Mouse (Mus musculus) forebrain, embryonic 10.5 days (tissue): Measurements from ENCODE around the gene Txn2. TPM values are rescaled to one million over a fixed set of nuclear protein-coding genes. Genes with fewer than 3 reads are reported as not detected.
A peak's percentile ranks its signal among the peaks of the same experiment; 100 is the strongest.

Source experiments
- DNase-seq: peaks from one replicate; pipeline ENCODE4 v3.0.0-alpha.2; 2017; ENCODE audit warnings: low spot score; ENCODE audit errors: extremely low spot score
- H3K27ac ChIP-seq: fragments of 300-500 bp; sonication (generic); 2 replicates; pipeline ENCODE4 v1.5.1; 2016; ENCODE audit warnings: mild to moderate bottlenecking
- H3K27me3 ChIP-seq: fragments of 300-500 bp; sonication (generic); 2 replicates; pipeline ENCODE4 v1.6.1; 2016; ENCODE audit warnings: mild to moderate bottlenecking; ENCODE audit not compliant: poor library complexity, severe bottlenecking
- H3K36me3 ChIP-seq: fragments of 300-500 bp; sonication (generic); replicated peaks from 2 replicates; pipeline ENCODE4 v1.6.1; 2016; ENCODE audit warnings: mild to moderate bottlenecking, moderate library complexity
- H3K4me1 ChIP-seq: fragments of 300-500 bp; sonication (generic); 2 replicates; pipeline ENCODE4 v1.6.1; 2016
- H3K4me3 ChIP-seq: fragments of 300-500 bp; sonication (generic); 2 replicates; pipeline ENCODE4 v1.5.1; 2016; ENCODE audit warnings: mild to moderate bottlenecking, moderate library complexity
- H3K9me3 ChIP-seq: fragments of 300-500 bp; sonication (generic); 2 replicates; pipeline ENCODE4 v1.6.1; 2016; ENCODE audit warnings: mild to moderate bottlenecking, moderate library complexity
- WGBS: fragments of 180-500 bp; shearing (Covaris S2); methylation state at CpG from one replicate; pipeline ENCODE4 v1.1.7; 2016; 5-methylcytosine and 5-hydroxymethylcytosine counted together
- polyA plus RNA-seq: library from polyadenylated mRNA; unstranded; fragments of >200 nt; fragmentation: Nextera tagmentation; extraction: Ambion mirVana; gene quantifications from 2 replicates; pipeline ENCODE4 v1.2.1, GENCODE M21; 2016

Gene Txn2
- polyA plus RNA-seq, 1 experiment from 2014 or later: 291 TPM

DNA sequence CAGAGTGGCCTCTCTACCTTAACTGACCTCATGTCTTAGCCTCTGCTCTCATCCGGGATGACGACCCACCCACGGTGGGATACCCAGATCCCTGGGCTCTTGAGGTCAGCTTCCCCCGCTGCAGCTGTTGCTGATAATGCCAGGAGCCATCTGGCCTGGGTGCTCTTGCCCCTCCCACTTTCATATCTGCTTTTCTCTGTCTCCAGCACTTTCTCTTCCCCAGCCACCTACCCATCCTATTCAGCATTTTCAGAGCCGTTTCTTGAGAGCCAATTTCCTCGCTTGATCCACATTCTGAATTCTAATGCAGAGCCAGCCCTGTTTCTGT lies 2.8 kb upstream of the Txn2 start:
- Histone ChIP-seq H3K27me3 (peaks cover 7% of the 10 kb centered on the region; the same call in 1 of the 2 replicates), H3K36me3 (peaks cover 7% of the 10 kb centered on the region), H3K4me3 (no peak overlapping the region), H3K4me1 (peaks cover 43% of the 10 kb centered on the region), H3K9me3 (no peaks in the 10 kb centered on the region), H3K27ac (no peak overlapping the region)
- WGBS: 82% methylated on average over 6 of the region's 6 CpGs
- no peak for DNase-seq

DNA sequence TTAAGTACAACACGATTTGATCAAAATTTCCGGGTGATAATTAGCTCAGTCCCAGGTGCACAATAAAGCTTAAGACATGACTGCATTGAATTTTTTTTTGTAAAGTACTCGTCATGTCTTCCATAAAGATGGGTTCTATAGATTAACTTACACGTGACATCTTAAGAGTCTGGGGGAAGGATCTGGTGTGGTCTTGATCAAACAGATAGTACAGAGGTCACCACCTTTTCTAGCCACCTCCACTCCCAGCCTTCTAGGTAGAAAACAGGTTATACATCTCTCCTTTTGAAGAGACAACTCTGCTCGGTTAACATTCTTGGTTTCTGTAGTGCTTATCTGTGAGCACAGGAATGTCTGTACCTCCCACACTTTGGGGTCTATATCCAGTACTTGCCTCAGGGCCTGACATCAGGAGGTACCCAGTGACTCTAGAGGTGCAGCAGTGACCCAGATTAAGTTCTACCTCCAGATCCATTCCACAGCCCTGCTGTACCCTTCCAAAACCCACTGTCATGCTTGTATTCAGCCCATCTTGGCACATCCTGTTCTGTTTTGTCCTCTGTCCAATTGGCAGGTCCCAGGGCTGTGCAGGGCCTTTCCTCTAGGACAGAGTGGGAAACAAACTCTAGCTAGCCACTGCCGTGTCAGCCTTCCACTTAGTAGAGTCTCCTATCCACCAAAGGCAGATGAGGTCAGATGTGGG lies 2.3 kb upstream of the Txn2 start:
- WGBS: 85% methylated on average over 6 of the region's 6 CpGs
- Histone ChIP-seq H3K36me3 (peaks cover 13% of the 10 kb centered on the region), H3K27ac (no peak overlapping the region), H3K27me3 (peaks cover 7% of the 10 kb centered on the region; the same call in 1 of the 2 replicates), H3K4me3 (no peak overlapping the region), H3K9me3 (no peaks in the 10 kb centered on the region), H3K4me1 (peaks cover 45% of the 10 kb centered on the region)
- no peak for DNase-seq

DNA sequence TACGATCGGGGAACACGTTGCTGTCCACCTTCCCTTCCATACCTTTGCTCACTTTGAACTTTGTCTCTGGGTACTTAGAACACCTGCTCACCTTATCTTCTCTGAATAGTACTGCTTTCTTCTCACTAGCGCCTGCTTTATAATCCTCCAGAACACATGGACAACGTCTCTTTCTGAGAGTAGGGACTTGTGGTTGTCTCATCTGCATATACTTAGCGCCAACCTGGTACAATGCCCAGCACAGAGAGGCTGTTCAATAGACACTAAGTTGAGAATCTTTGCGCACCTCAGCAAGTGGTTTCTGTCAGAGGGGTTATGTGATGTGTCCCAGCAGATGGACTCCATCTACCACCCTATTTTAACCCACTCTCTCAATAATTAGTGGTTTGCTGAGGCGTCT lies 998 bp upstream of the Txn2 start:
- no peak for DNase-seq
- Histone ChIP-seq H3K27me3 (peaks cover 3% of the 10 kb centered on the region; the same call in 1 of the 2 replicates), H3K9me3 (no peaks in the 10 kb centered on the region), H3K27ac (peak overlapping the region; percentile 91), H3K4me3 (peak overlapping the region; percentile 81), H3K4me1 (peaks cover 45% of the 10 kb centered on the region), H3K36me3 (peaks cover 25% of the 10 kb centered on the region)
- whole genome bisulfite sequencing: 62% methylated on average over 8 of the region's 8 CpGs

DNA sequence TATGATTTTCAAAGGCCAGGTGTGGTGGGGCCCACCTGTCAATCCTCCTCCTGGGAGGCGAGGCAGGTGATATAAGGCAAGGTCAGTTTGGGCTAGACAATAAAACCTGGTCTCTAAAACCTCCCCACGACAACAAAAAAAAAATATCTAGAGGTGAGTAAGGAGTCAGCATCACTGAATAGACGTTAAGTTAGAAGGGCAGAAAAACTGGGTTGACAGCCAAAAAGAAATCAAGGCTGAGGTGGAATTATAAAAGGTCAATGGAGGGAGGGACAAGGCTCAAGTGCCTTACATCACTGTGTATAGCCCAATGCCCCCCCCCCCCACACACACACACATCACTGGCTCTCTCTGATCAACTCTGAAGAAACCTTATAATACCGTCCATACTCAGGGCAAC lies 715 bp downstream of the Txn2 start:
- WGBS: 28% methylated on average over 4 of the region's 4 CpGs
- Histone ChIP-seq H3K9me3 (no peaks in the 10 kb centered on the region), H3K36me3 (peaks cover 42% of the 10 kb centered on the region), H3K27ac (peak overlapping the region; percentile 91), H3K4me3 (peak overlapping the region; percentile 81), H3K4me1 (peaks cover 33% of the 10 kb centered on the region), H3K27me3 (no peaks in the 10 kb centered on the region)
- no peak for DNase-seq

DNA sequence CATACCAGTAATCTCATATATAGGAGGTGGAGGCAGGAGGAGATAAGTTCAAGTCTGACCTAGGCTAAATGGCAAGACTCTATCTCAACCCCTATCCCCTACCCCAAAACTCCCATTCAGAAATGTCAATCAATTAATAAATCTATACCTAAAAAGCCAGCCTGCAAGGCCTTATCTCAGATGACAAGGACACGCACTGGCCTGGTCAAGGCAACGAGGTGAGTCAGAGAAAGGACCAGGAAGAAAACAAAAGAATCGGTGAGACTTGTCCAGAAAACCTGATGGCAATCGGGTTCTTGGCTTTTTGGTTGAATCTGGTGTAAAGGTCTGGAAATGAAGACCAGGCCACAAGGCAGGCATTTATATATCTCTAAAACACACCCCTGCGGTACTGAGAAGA lies 1.9 kb downstream of the Txn2 start:
- WGBS: 93% methylated on average over 5 of the region's 5 CpGs
- peaks cover 53% of the 10 kb centered on the region for H3K36me3 ChIP-seq
- peaks cover 33% of the 10 kb centered on the region for H3K4me1 ChIP-seq
- DNase-seq: no peak
- H3K9me3 ChIP-seq: no peaks in the 10 kb centered on the region
- 0 out of 2 replicates have a peak overlapping the region, but pooled peaks have one; percentile 3 for H3K4me3 ChIP-seq
- H3K27me3 ChIP-seq: no peaks in the 10 kb centered on the region
- no peak overlapping the region for H3K27ac ChIP-seq

DNA sequence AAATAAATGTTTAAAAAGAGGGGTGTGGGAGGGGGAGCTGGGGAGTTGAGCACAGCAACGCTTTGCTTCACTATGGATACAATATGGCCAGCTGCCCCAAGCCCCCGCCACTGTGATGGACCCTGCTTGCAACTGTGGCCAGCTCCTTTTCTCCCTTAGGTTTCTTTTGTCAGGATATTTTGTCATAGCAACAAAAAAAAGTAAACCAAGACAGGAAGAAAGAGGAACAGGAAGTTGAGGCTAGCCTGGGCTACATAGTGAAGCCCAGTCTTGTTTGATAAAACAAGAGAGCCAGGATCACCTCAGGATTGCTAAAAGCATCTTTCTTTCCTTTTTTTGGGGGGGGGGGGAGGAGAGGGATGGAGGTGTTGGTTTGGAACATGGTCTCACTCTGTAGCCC lies 3.6 kb downstream of the Txn2 start:
- Histone ChIP-seq H3K4me3 (no peak overlapping the region), H3K27ac (no peak overlapping the region), H3K27me3 (no peaks in the 10 kb centered on the region), H3K36me3 (peaks cover 70% of the 10 kb centered on the region), H3K4me1 (peaks cover 29% of the 10 kb centered on the region), H3K9me3 (no peaks in the 10 kb centered on the region)
- no peak for DNase-seq
- WGBS: 95% methylated on average over 2 of the region's 2 CpGs

DNA sequence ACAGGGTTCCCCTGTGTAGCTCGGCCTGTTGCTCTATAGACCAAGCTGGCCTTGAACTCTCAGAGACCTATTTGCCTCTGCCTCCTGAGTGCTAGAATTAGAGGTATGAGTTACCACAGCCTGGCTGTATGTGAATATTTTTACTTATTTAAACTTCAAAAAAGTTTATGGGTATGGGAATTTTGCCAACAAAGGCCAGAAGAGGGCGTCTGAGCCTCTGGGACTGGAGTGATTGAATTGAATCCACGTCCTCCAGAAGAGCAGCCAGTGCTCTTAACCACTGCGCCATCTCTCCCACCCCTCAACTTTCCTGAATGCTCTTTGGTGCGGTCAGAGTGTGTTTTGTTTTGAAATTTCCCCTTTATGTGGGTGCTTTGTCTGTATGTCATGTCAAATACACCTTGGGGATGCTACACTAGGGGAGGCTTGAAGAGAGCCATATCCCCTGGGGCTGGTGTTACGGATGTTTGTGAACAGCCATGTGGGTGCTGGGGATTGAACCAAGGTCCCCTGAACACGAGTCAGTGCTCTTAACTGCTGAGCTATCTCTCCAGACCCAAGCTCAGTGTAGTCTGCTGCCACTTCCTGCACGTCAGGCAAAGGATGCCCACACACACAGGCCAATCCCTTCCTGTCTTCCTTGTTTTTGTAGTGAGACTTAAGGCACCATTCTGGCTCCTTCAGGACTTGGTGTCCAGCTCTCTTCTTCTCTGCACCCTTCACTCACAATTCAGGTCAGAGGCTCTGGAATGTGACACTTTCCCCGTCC lies 5.4 kb downstream of the Txn2 start:
- H3K9me3 ChIP-seq: no peaks in the 10 kb centered on the region
- H3K27ac ChIP-seq: no peak overlapping the region
- H3K27me3 ChIP-seq: no peaks in the 10 kb centered on the region
- H3K4me3 ChIP-seq: no peak overlapping the region
- H3K4me1 ChIP-seq: peaks cover 19% of the 10 kb centered on the region
- WGBS: 75% methylated on average over 9 of the region's 9 CpGs
- DNase-seq: no peak
- peaks cover 87% of the 10 kb centered on the region for H3K36me3 ChIP-seq

DNA sequence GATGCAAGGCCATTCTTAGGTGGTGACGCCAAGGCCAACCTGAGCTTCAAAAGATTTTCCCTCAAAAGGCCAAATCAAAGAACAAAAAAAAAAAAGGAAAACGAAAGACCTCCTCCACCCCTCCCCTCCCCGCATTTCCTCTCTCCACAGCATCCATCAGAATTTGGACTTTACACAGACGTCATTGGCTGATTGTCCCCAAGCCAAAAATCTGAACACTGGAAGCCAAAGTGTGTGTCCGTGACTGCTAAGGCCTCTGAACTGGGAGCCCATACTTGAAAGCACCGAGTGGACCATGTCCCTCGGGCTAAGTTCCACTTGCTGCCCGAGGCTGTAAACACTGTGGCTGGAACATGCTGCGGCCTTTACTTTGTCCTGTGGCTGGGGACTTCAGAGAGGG lies 6.1 kb downstream of the Txn2 start:
- 86% methylated on average over 9 of the region's 9 CpGs for WGBS
- Histone ChIP-seq H3K27ac (no peak overlapping the region), H3K4me3 (no peak overlapping the region), H3K9me3 (no peaks in the 10 kb centered on the region), H3K4me1 (peaks cover 13% of the 10 kb centered on the region), H3K27me3 (no peaks in the 10 kb centered on the region), H3K36me3 (peaks cover 94% of the 10 kb centered on the region)
- DNase-seq: no peak

DNA sequence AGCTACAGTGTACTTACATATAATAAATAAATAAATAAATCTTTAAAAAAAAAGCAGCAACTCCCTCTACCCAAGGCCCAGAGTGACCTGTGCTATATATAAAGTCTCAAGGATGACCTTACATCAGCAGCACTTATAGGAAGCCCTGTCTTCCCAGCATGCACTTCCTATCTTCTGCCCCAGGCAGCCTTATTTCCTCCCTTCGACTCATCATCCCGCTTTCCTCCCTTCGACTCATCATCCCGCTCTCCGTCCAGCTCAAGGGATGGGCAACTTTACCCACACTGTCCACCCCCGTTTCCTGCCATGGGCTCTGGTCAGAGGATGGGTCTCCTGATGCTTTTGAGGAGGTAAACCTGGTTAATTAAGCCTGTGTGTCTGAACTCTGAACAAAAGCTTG lies 7.2 kb downstream of the Txn2 start:
- no peak for DNase-seq
- Histone ChIP-seq H3K4me1 (peaks cover 2% of the 10 kb centered on the region; the same call in 1 of the 2 replicates), H3K27ac (no peak overlapping the region), H3K4me3 (no peak overlapping the region), H3K27me3 (no peaks in the 10 kb centered on the region), H3K9me3 (no peaks in the 10 kb centered on the region), H3K36me3 (peaks cover 94% of the 10 kb centered on the region)
- 86% methylated on average over 6 of the region's 6 CpGs for WGBS

DNA sequence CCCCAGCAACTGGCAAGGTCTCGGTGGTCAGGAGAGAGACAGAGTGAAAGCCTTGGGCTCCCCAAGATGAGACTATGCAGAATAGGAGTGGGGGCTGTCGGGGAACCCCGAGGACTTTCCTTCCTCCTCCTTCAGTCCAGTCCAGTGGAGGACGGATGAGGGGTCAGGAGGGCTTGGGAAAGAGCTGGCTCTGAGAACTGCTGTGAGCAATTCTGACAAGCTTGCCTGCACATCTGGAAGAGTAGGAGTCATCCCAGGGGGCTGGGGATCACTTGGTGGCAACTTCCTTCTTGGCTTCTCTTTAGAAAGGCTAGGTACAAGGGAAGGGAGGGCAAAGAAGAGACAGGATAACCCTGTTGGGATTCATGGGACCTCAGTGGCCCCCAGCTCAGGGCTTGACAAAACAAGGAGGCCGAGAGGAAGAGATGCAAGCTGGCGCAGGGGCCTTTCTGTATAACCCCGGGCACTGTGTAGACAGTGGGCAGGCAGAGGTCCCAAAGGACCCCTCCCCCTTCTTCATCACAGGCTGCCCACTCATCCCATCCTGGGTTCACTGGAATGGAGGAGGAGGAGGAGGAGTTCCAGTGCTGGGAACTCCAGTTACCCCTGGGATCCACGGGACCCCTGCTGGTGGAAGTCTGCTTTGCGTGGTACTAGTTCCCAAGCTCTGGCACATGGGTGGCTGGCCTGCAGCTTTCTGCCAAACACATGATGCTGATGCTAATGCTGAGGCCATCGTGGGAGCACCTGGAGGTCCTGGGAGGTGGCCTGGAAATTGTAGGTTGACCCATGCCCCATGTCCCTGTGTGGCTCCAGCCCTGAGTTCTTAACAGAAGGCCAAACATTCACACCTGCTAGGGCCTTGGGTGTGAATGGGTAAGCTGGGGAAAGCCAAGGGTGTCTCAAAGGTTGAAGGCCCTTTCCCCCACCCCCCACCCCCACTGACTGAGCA lies 8.0 kb downstream of the Txn2 start:
- no peak overlapping the region for H3K27ac ChIP-seq
- no peak overlapping the region for H3K4me3 ChIP-seq
- no peaks in the 10 kb centered on the region for H3K27me3 ChIP-seq
- H3K4me1 ChIP-seq: no peaks in the 10 kb centered on the region
- DNase-seq: no peak
- H3K36me3 ChIP-seq: peaks cover 94% of the 10 kb centered on the region
- no peaks in the 10 kb centered on the region for H3K9me3 ChIP-seq
- 84% methylated on average over 10 of the region's 10 CpGs for WGBS

DNA sequence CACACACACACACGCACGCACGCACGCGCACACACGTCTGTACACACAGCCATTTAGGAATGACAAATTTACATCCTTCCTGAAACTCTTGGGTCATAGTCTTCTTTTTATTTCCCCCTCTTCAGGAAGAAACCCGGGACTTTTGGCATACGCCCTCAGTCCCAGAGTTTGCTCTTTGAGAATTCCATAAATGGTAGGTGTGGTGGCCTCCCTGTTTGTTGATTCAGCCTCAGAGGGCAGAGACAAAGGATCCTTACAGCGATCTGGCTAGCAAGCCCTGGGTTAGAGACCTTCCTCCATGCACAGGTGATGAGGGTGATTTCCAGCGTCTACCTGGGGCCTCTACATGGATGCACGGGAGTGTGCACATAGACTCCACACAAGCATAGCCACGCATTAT lies 9.4 kb downstream of the Txn2 start:
- no peak for DNase-seq
- H3K27me3 ChIP-seq: no peaks in the 10 kb centered on the region
- peaks cover 95% of the 10 kb centered on the region for H3K36me3 ChIP-seq
- H3K9me3 ChIP-seq: no peaks in the 10 kb centered on the region
- no peak overlapping the region for H3K27ac ChIP-seq
- no peaks in the 10 kb centered on the region for H3K4me1 ChIP-seq
- 94% methylated on average over 12 of the region's 12 CpGs for WGBS
- H3K4me3 ChIP-seq: no peak overlapping the region

DNA sequence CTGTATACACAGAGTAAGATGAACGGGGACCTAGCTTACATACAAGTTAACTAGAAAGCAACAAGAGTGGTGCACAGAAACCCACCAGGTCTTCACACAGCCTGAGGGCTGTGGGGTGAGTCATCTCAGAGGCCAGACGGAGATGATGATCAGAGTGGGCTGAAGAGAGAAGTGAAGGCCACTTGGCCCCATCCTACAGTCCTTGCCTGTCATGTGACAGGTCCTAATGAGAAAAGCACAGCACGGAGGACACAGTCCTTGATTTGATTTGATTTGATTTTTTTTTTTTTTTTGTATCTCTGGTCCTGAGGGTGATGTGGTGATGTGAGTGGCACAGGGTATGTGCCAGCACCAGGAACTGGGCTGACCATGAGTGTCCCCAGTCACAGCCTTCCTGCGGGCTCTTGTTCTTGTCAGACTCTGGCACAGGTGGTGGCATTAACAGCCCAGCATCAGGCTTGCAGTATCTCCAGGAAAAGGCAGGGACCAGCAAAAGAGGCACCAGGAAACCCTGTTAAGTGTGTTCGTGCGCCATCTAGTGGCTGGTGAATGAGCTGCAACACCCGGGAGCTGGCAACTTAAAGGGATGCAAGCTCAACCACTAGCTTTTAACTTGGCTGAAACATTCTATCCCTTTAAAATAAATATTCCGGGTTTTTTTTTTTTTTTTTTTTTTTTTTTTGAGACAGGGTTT lies 11.8 kb downstream of the Txn2 start:
- Histone ChIP-seq H3K4me3 (no peak overlapping the region), H3K36me3 (peaks cover 78% of the 10 kb centered on the region), H3K27ac (no peak overlapping the region), H3K27me3 (no peaks in the 10 kb centered on the region), H3K9me3 (no peaks in the 10 kb centered on the region), H3K4me1 (peaks cover 12% of the 10 kb centered on the region)
- DNase-seq: peak; percentile 89
- WGBS: 43% methylated on average over 8 of the region's 8 CpGs
